Mouse (Mus musculus) A20 (cell line): Measurements from ENCODE around the gene Mlec.
"Not testable (repeated sequence)": the region's sequence is repeated elsewhere in the genome, so short reads cannot be mapped to it uniquely, and the experiment has no call there.

ENCODE experiments used
- DNase-seq: peaks from one replicate; pipeline ENCODE4 v3.0.0-alpha.2; 2011; ENCODE audit warnings: low read depth, low spot score

The Mlec gene

GRCm38 (mm10) chr5:115151457-115151856 lies 6.5 kb downstream of the Mlec start:
- DNase-seq, result no peak

- DNase-seq, result no peak
Measured at GRCm38 (mm10) chr5:115150991-115151390, 7.0 kb downstream of the Mlec start.

GRCm38 (mm10) chr5:115149675-115150459 lies 8.1 kb downstream of the Mlec start:
- no peak for DNase-seq

GRCm38 (mm10) chr5:115148872-115149271 lies 9.1 kb downstream of the Mlec start:
- not testable (repeated sequence) for DNase-seq

- no peak for DNase-seq
Measured at GRCm38 (mm10) chr5:115148378-115148777, 9.6 kb downstream of the Mlec start.

GRCm38 (mm10) chr5:115147388-115147787 lies 10.6 kb downstream of the Mlec start:
- DNase-seq, result no peak

- no peak for DNase-seq
Measured at GRCm38 (mm10) chr5:115146747-115147130, 11.2 kb downstream of the Mlec start.

GRCm38 (mm10) chr5:115145976-115146746 lies 11.8 kb downstream of the Mlec start:
- no peak for DNase-seq

- no peak for DNase-seq
Measured at GRCm38 (mm10) chr5:115145253-115145968, 12.6 kb downstream of the Mlec start.

GRCm38 (mm10) chr5:115144471-115144870 lies 13.5 kb downstream of the Mlec start:
- no peak for DNase-seq

GRCm38 (mm10) chr5:115143552-115143951 lies 14.4 kb downstream of the Mlec start:
- DNase-seq, result no peak

GRCm38 (mm10) chr5:115142166-115142697 lies 15.7 kb downstream of the Mlec start:
- no peak for DNase-seq

GRCm38 (mm10) chr5:115140726-115141125 lies 17.3 kb downstream of the Mlec start:
- no peak for DNase-seq

GRCm38 (mm10) chr5:115139124-115139523 lies 18.9 kb downstream of the Mlec start:
- DNase-seq, result peak; percentile 20

- peak; percentile 93 for DNase-seq
Measured at GRCm38 (mm10) chr5:115134234-115135165, 23.5 kb downstream of the Mlec start, which contains the start of gene Unc119b. Unc119b (minus strand) TSS chr5:115134975.

- peak; percentile 49 for DNase-seq
Measured at GRCm38 (mm10) chr5:115133358-115134066, 24.5 kb downstream of the Mlec start.

GRCm38 (mm10) chr5:115132465-115132864 lies 25.5 kb downstream of the Mlec start:
- peak; percentile 24 for DNase-seq

GRCm38 (mm10) chr5:115129328-115129727 lies 28.7 kb downstream of the Mlec start:
- DNase-seq, result no peak

- no peak for DNase-seq
Measured at GRCm38 (mm10) chr5:115127421-115128179, 30.4 kb downstream of the Mlec start.
